Mouse (Mus musculus) stomach, postnatal 0 days (tissue): ENCODE measurements around the gene Vinac1. TPM values are rescaled to one million over a fixed set of nuclear protein-coding genes. Genes with fewer than 3 reads are reported as not detected.
"Not testable (repeated sequence)": the region's sequence is repeated elsewhere in the genome, so short reads cannot be mapped to it uniquely, and the experiment has no call there.

Source experiments
- ATAC-seq: fragments of 200-750 bp; cut with Nextera tagmentation; 2 replicates; pipeline ENCODE4 v1.8.0; 2017; ENCODE audit not compliant: low FRiP score, low TSS enrichment
- DNase-seq: peaks from one replicate; pipeline ENCODE4 v3.0.0-alpha.2; 2016; ENCODE audit warnings: low spot score
- H3K27ac ChIP-seq: fragments of 300-500 bp; sonication (generic); replicated peaks from 2 replicates; pipeline ENCODE4 v1.5.1; 2014; ENCODE audit warnings: mild to moderate bottlenecking, control low read depth
- H3K27me3 ChIP-seq: fragments of 300-500 bp; sonication (generic); 2 replicates; pipeline ENCODE4 v1.6.1; 2014; ENCODE audit warnings: low read length; ENCODE audit not compliant: control insufficient read depth, insufficient read depth
- H3K36me3 ChIP-seq: fragments of 300-500 bp; sonication (generic); 2 replicates; pipeline ENCODE4 v1.6.1; 2014; ENCODE audit warnings: low read length, mixed read lengths; ENCODE audit not compliant: control insufficient read depth, insufficient read depth
- H3K4me1 ChIP-seq: fragments of 300-500 bp; sonication (generic); replicated peaks from 2 replicates; pipeline ENCODE4 v1.6.1; 2014; ENCODE audit warnings: antibody characterized with exemption; ENCODE audit not compliant: control insufficient read depth, insufficient read depth
- H3K4me2 ChIP-seq: fragments of 300-500 bp; sonication (generic); replicated peaks from 2 replicates; pipeline ENCODE4 v1.6.1; 2014; ENCODE audit warnings: low read depth, mild to moderate bottlenecking, control low read depth, moderate library complexity
- H3K4me3 ChIP-seq: fragments of 300-500 bp; sonication (generic); 2 replicates; pipeline ENCODE4 v1.5.1; 2014; ENCODE audit warnings: low read depth, low read length, control low read depth
- H3K9ac ChIP-seq: fragments of 300-500 bp; sonication (generic); 2 replicates; pipeline ENCODE4 v1.6.1; 2014; ENCODE audit warnings: mild to moderate bottlenecking, low read length, control low read depth, mixed read lengths
- H3K9me3 ChIP-seq: fragments of 300-500 bp; sonication (generic); 2 replicates; pipeline ENCODE4 v1.6.1; 2016; ENCODE audit warnings: low read length; ENCODE audit not compliant: control insufficient read depth
- CTCF ChIP-seq: IDR thresholded peaks from 2 replicates; pipeline ENCODE4 v1.5.1; 2016; ENCODE audit warnings: antibody characterized with exemption, low read depth, mild to moderate bottlenecking, moderate library complexity
- EP300 ChIP-seq: optimal IDR thresholded peaks from 2 replicates; pipeline ENCODE3; 2016; ENCODE audit warnings: antibody characterized with exemption
- WGBS: fragments of 180-500 bp; shearing (Covaris S2); extraction: QIAGEN DNeasy Blood & Tissue Kit; methylation state at CpG from one replicate; pipeline ENCODE4 v1.1.7; 2014; 5-methylcytosine and 5-hydroxymethylcytosine counted together
- polyA plus RNA-seq: library from polyadenylated mRNA; unstranded; fragments of >200 nt; fragmentation: Nextera tagmentation; extraction: Ambion mirVana; gene quantifications from 2 replicates; pipeline ENCODE4 v1.2.1, GENCODE M21; 2015

The Vinac1 gene
- polyA plus RNA-seq, 1 experiment from 2014 or later: 0.22 TPM

GRCm38 (mm10) chr2:129035381-129035780 lies 12.6 kb downstream of the Vinac1 start:
- 71% methylated on average over 5 of the region's 5 CpGs for WGBS
- Histone ChIP-seq H3K4me3 (no peak overlapping the region), H3K27ac (no peak overlapping the region), H3K36me3 (no peaks in the 10 kb centered on the region), H3K9ac (no peak overlapping the region), H3K27me3 (peaks cover 2% of the 10 kb centered on the region; the same call in 1 of the 2 replicates), H3K4me2 (no peak overlapping the region), H3K4me1 (peaks cover 6% of the 10 kb centered on the region; the same call in 1 of the 2 replicates), H3K9me3 (no peaks in the 10 kb centered on the region)
- no peak for DNase-seq
- no peak for TF ChIP-seq CTCF
- ATAC-seq: no peak

- Histone ChIP-seq H3K27ac (no peak overlapping the region), H3K27me3 (no peaks in the 10 kb centered on the region), H3K4me2 (no peak overlapping the region), H3K9me3 (no peaks in the 10 kb centered on the region), H3K4me3 (no peak overlapping the region), H3K4me1 (no peaks in the 10 kb centered on the region), H3K36me3 (no peaks in the 10 kb centered on the region), H3K9ac (no peak overlapping the region)
- DNase-seq (no peak), ATAC-seq (no peak)
- TF ChIP-seq EP300 (no peak), CTCF (no peak)
- WGBS: 66% methylated on average over 9 of the region's 9 CpGs
Observed at GRCm38 (mm10) chr2:129024820-129025219, 23.2 kb downstream of the Vinac1 start.

GRCm38 (mm10) chr2:129020106-129020505 lies 27.9 kb downstream of the Vinac1 start:
- Histone ChIP-seq H3K4me2 (no peak overlapping the region), H3K27ac (no peak overlapping the region), H3K9me3 (no peaks in the 10 kb centered on the region), H3K4me1 (no peaks in the 10 kb centered on the region), H3K4me3 (no peak overlapping the region), H3K9ac (no peak overlapping the region), H3K36me3 (no peaks in the 10 kb centered on the region; the same call in 1 of the 2 replicates), H3K27me3 (no peaks in the 10 kb centered on the region)
- ATAC-seq (no peak), DNase-seq (no peak)
- TF ChIP-seq EP300 (no peak), CTCF (no peak)
- 34% methylated on average over 2 of the region's 2 CpGs for WGBS

GRCm38 (mm10) chr2:129008867-129009266 lies 39.1 kb downstream of the Vinac1 start:
- H3K9ac ChIP-seq, H3K9me3 ChIP-seq, H3K27me3 ChIP-seq, DNase-seq, H3K36me3 ChIP-seq, H3K27ac ChIP-seq, H3K4me1 ChIP-seq, H3K4me3 ChIP-seq, H3K4me2 ChIP-seq, ATAC-seq: not testable (repeated sequence)
- WGBS: 79% methylated on average over 2 of the region's 2 CpGs
- peak; percentile 56 for TF ChIP-seq CTCF

- no peaks in the 10 kb centered on the region for H3K9me3 ChIP-seq
- H3K4me3 ChIP-seq: no peak overlapping the region
- DNase-seq: no peak
- H3K4me2 ChIP-seq: no peak overlapping the region
- H3K36me3 ChIP-seq: no peaks in the 10 kb centered on the region
- TF ChIP-seq EP300 (no peak), CTCF (no peak)
- WGBS: 66% methylated on average over 4 of the region's 4 CpGs
- no peaks in the 10 kb centered on the region for H3K27me3 ChIP-seq
- no peak overlapping the region for H3K9ac ChIP-seq
- ATAC-seq: no peak
- no peak overlapping the region for H3K27ac ChIP-seq
- H3K4me1 ChIP-seq: no peaks in the 10 kb centered on the region
Observed at GRCm38 (mm10) chr2:129006194-129006749, 41.7 kb downstream of the Vinac1 start.

GRCm38 (mm10) chr2:129004872-129005271 lies 43.1 kb downstream of the Vinac1 start:
- Histone ChIP-seq H3K27ac (no peak overlapping the region), H3K36me3 (no peaks in the 10 kb centered on the region), H3K9ac (no peak overlapping the region), H3K4me2 (no peak overlapping the region), H3K27me3 (no peaks in the 10 kb centered on the region), H3K4me3 (no peak overlapping the region), H3K9me3 (no peaks in the 10 kb centered on the region), H3K4me1 (no peaks in the 10 kb centered on the region)
- TF ChIP-seq EP300: no peak
- TF ChIP-seq CTCF: no peak
- DNase-seq (no peak), ATAC-seq (no peak)
